Mouse (Mus musculus) neural tube, embryonic 11.5 days (tissue): ENCODE measurements at regions not wholly inside any gene's neighbourhood (a gene's known extent, or its start where the extent isn't known, plus 50 kb on each side); places are given as distances from the start of the nearest gene placed in this dataset.

Source experiments
- ATAC-seq: fragments of 200-750 bp; cut with Nextera tagmentation; 2 replicates; pipeline ENCODE4 v1.8.0; 2017; ENCODE audit warnings: moderate number of reproducible peaks, mild to moderate bottlenecking, moderate TSS enrichment, moderate library complexity; ENCODE audit not compliant: insufficient read depth, low FRiP score, low TSS enrichment
- DNase-seq: peaks from one replicate; pipeline ENCODE4 v3.0.0-alpha.2; 2015; ENCODE audit warnings: low spot score
- H3K27ac ChIP-seq: fragments of 300-500 bp; sonication (generic); 2 replicates; pipeline ENCODE4 v1.5.1; 2014; ENCODE audit warnings: low read depth, mild to moderate bottlenecking, low read length
- H3K27me3 ChIP-seq: fragments of 300-500 bp; sonication (generic); 2 replicates; pipeline ENCODE4 v1.6.1; 2014; ENCODE audit warnings: mild to moderate bottlenecking, low read length, mixed read lengths; ENCODE audit not compliant: control insufficient read depth, insufficient read depth
- H3K36me3 ChIP-seq: fragments of 300-500 bp; sonication (generic); 2 replicates; pipeline ENCODE4 v1.6.1; 2014; ENCODE audit warnings: mild to moderate bottlenecking, low read length, moderate library complexity, mixed read lengths; ENCODE audit not compliant: control insufficient read depth, insufficient read depth
- H3K4me1 ChIP-seq: fragments of 300-500 bp; sonication (generic); 2 replicates; pipeline ENCODE4 v1.6.1; 2014; ENCODE audit warnings: low read length, mixed read lengths; ENCODE audit not compliant: control insufficient read depth, insufficient read depth
- H3K4me2 ChIP-seq: fragments of 300-500 bp; sonication (generic); 2 replicates; pipeline ENCODE4 v1.6.1; 2014; ENCODE audit warnings: low read depth, mild to moderate bottlenecking, moderate library complexity
- H3K4me3 ChIP-seq: fragments of 300-500 bp; sonication (generic); 2 replicates; pipeline ENCODE4 v1.5.1; 2014; ENCODE audit warnings: low read depth, low read length
- H3K9ac ChIP-seq: fragments of 300-500 bp; sonication (generic); 2 replicates; pipeline ENCODE4 v1.6.1; 2014; ENCODE audit warnings: mild to moderate bottlenecking, low read length
- H3K9me3 ChIP-seq: fragments of 300-500 bp; sonication (generic); 2 replicates; pipeline ENCODE4 v1.6.1; 2016; ENCODE audit warnings: low read length; ENCODE audit not compliant: control insufficient read depth
- WGBS: fragments of 180-500 bp; shearing (Covaris S2); extraction: QIAGEN DNeasy Blood & Tissue Kit; methylation state at CpG from one replicate; pipeline ENCODE4 v1.1.7; 2014; 5-methylcytosine and 5-hydroxymethylcytosine counted together

DNA sequence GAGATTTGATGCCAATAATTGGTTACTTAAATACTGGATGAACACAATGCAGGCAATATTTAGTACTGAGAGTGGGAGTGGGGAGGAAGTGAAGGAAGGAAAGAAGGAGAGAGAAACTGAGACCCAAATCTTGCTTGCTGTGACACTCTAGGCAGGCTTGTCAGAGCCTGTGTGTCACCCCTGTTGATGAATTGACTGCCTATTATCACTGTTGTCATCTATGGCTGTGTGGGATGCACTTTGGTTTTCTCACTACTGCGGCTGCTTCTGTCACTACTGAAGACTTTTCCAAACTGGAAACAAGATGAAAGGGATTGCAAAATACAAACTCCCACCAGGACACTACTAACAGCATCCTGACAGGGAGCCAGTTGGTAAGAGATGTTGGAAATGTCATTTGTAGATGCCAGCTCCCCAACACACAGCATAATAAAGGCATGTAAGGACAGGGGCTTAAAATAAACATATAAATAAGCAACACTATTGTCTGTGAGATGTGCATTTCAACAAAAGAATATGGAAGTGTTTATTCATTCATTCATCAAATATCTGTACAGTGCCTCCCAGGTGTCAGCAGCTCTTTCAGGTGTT lies 207.0 kb upstream of the Ufl1 start:
- H3K36me3 ChIP-seq, result no peaks in the 10 kb centered on the region
- no peaks in the 10 kb centered on the region for H3K4me1 ChIP-seq
- no peak for ATAC-seq
- H3K4me2 ChIP-seq, result no peak overlapping the region
- DNase-seq, result no peak
- 72% methylated on average over 1 of the region's 1 CpGs for WGBS
- H3K4me3 ChIP-seq, result no peak overlapping the region
- no peak overlapping the region for H3K27ac ChIP-seq
- H3K9me3 ChIP-seq, result no peaks in the 10 kb centered on the region
- no peaks in the 10 kb centered on the region for H3K27me3 ChIP-seq
- no peak overlapping the region for H3K9ac ChIP-seq

GRCm38 (mm10) chr4:25483621-25483933 lies 202.0 kb upstream of the Ufl1 start:
- WGBS, result 0% methylated on average over 1 of the region's 1 CpGs
- DNase-seq (no peak), ATAC-seq (no peak)
- Histone ChIP-seq H3K9me3 (no peaks in the 10 kb centered on the region), H3K27ac (no peak overlapping the region), H3K27me3 (no peaks in the 10 kb centered on the region), H3K4me3 (no peak overlapping the region), H3K9ac (no peak overlapping the region), H3K4me1 (no peaks in the 10 kb centered on the region), H3K4me2 (no peak overlapping the region), H3K36me3 (no peaks in the 10 kb centered on the region)

DNA sequence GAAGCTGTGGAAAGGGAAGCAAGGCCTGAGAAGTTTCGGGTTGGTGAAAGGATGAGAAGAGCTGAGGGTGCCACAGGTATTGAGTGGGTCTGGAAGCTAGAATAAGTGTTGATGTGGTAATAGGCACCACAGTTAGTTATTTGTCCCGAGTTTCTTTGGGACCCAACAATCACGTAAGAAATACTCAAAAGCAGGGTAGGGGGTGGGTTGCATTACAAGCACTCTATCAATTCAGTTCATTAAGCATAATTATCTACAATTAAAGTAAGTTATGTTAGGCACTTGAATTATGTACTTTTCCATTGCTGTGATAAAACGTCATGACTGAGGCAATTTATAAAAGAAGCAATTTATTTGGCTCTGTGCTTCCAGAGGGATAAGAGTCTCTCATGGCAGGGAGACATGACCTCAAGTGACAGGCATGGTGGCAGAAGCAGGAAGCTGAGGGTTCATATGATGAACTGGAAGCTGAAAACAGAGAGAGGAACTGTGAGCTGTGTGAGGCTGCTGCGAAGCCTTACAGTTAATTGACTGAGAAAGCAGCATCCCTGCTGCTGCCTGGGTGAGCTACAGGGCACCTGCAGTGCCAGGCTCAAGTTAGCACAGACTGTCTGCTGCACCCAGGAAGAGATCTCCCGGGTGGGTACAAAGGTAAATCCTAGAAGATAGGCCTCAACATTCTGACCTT lies 201.5 kb upstream of the Ufl1 start:
- Histone ChIP-seq H3K36me3 (no peaks in the 10 kb centered on the region), H3K4me1 (no peaks in the 10 kb centered on the region), H3K4me2 (no peak overlapping the region), H3K4me3 (no peak overlapping the region), H3K27ac (no peak overlapping the region), H3K27me3 (no peaks in the 10 kb centered on the region), H3K9ac (no peak overlapping the region), H3K9me3 (no peaks in the 10 kb centered on the region)
- WGBS, result 42% methylated on average over 6 of the region's 6 CpGs
- DNase-seq (no peak), ATAC-seq (no peak)

GRCm38 (mm10) chr4:25473026-25473425 lies 191.4 kb upstream of the Ufl1 start:
- H3K4me3 ChIP-seq, result no peak overlapping the region
- no peaks in the 10 kb centered on the region for H3K36me3 ChIP-seq
- no peak for DNase-seq
- no peak overlapping the region for H3K4me2 ChIP-seq
- no peaks in the 10 kb centered on the region for H3K9me3 ChIP-seq
- no peaks in the 10 kb centered on the region for H3K27me3 ChIP-seq
- H3K27ac ChIP-seq, result no peak overlapping the region
- no peak overlapping the region for H3K9ac ChIP-seq
- ATAC-seq, result no peak
- H3K4me1 ChIP-seq, result no peaks in the 10 kb centered on the region

- no peak overlapping the region for H3K4me3 ChIP-seq
- H3K27ac ChIP-seq, result no peak overlapping the region
- DNase-seq, result no peak
- no peak for ATAC-seq
- H3K4me2 ChIP-seq, result no peak overlapping the region
- no peaks in the 10 kb centered on the region for H3K9me3 ChIP-seq
- H3K27me3 ChIP-seq, result no peaks in the 10 kb centered on the region
- H3K4me1 ChIP-seq, result no peaks in the 10 kb centered on the region
- 94% methylated on average over 3 of the region's 3 CpGs for WGBS
- no peaks in the 10 kb centered on the region for H3K36me3 ChIP-seq
- no peak overlapping the region for H3K9ac ChIP-seq
Observed at GRCm38 (mm10) chr4:25466490-25466889, 184.9 kb upstream of the Ufl1 start.

DNA sequence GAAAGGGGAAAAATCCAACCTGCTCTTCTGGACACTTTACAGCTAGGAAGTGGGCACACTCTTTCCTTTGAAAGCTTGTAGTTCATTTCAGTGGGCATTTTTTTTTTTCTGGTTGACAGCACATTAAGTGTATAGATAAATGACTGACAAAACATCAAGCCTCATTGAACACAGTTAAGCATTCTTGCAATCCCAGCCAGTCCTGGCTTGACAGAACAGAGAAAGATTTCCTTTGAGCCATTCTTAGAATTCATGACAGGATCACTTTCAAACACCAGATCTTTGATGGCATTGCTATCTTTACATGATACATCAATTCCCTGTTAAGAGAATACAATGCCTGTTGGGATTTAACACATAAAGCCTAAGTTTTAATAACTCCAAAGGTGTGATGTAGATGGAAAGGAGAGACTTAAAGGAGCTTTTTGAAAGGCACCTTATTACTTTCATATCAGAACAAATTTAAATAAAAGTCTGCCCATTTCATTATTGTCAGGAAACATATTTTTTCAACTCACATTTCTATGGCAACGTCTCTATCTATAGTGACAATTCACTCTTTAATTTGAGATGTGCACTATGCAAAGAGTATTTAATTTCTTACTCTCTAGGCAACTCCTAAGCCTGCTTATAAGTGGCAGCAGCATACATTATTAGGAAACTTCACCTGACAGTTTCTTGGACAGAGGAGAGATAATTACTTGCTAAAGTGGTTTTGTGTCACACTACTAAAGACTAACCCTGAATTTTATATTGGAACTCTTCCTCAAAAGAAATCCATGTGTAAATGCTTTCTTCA lies 183.4 kb upstream of the Ufl1 start:
- WGBS, result 71% methylated on average over 1 of the region's 1 CpGs

GRCm38 (mm10) chr4:25464069-25464468 lies 182.4 kb upstream of the Ufl1 start:
- H3K27ac ChIP-seq, result no peak overlapping the region
- no peaks in the 10 kb centered on the region for H3K27me3 ChIP-seq
- no peaks in the 10 kb centered on the region for H3K36me3 ChIP-seq
- H3K4me3 ChIP-seq, result no peak overlapping the region
- H3K4me2 ChIP-seq, result no peak overlapping the region
- no peak for ATAC-seq
- no peaks in the 10 kb centered on the region for H3K4me1 ChIP-seq
- no peaks in the 10 kb centered on the region for H3K9me3 ChIP-seq
- DNase-seq, result no peak
- no peak overlapping the region for H3K9ac ChIP-seq
- 75% methylated on average over 1 of the region's 1 CpGs for WGBS

More for the DNA sequence above, 183.4 kb upstream of the Ufl1 start:
- no peak for ATAC-seq
- Histone ChIP-seq H3K36me3 (no peaks in the 10 kb centered on the region), H3K4me3 (no peak overlapping the region), H3K9me3 (no peaks in the 10 kb centered on the region), H3K4me1 (no peaks in the 10 kb centered on the region), H3K4me2 (no peak overlapping the region), H3K9ac (no peak overlapping the region), H3K27ac (no peak overlapping the region), H3K27me3 (no peaks in the 10 kb centered on the region)
- no peak for DNase-seq

- Histone ChIP-seq H3K9ac (no peak overlapping the region), H3K4me1 (no peaks in the 10 kb centered on the region), H3K9me3 (no peaks in the 10 kb centered on the region), H3K27me3 (no peaks in the 10 kb centered on the region), H3K36me3 (no peaks in the 10 kb centered on the region), H3K27ac (no peak overlapping the region), H3K4me3 (no peak overlapping the region), H3K4me2 (no peak overlapping the region)
- ATAC-seq (no peak), DNase-seq (no peak)
- WGBS, result 86% methylated on average over 1 of the region's 1 CpGs
Observed at GRCm38 (mm10) chr4:25460127-25460526, 178.5 kb upstream of the Ufl1 start.

DNA sequence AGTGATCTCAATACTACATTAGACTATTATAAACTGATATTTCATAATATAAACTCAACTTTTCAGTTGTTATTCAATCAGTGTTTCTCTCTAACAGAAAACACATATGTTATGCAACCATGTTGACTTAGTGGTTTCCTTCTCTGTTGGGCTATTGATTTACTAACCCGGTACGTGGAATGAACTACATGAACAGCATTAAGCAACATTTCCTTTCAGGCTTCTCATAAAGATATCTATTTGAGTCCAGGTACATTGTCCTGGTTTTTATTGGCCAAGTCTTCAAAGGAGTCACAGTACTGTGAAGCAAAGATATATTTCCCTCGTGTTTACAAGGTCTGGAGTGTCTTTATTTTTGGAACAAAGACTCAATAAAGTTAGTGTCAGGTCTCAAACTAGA lies 173.1 kb upstream of the Ufl1 start:
- H3K4me3 ChIP-seq, result no peak overlapping the region
- WGBS, result 78% methylated on average over 3 of the region's 3 CpGs

More for the DNA sequence above, 173.1 kb upstream of the Ufl1 start:
- Histone ChIP-seq H3K36me3 (no peaks in the 10 kb centered on the region), H3K9me3 (no peaks in the 10 kb centered on the region), H3K27me3 (no peaks in the 10 kb centered on the region), H3K4me1 (no peaks in the 10 kb centered on the region), H3K9ac (no peak overlapping the region), H3K4me2 (no peak overlapping the region), H3K27ac (no peak overlapping the region)
- ATAC-seq, result no peak
- DNase-seq, result no peak
